Mouse (Mus musculus) Patski (cell line): ENCODE measurements at regions not wholly inside any gene's neighbourhood (a gene's known extent, or its start where the extent isn't known, plus 50 kb on each side); places are given as distances from the start of the nearest gene placed in this dataset.

Source experiments
- ATAC-seq: fragments of 100-300 bp; one replicate; pipeline ENCODE4 v1.8.0; 2021
- CTCF ChIA-PET: fragments of 350-600 bp; sonication (Branson Sonifier 250); formaldehyde crosslinking; loops from one replicate; lab custom pipeline; 2022; ENCODE audit warnings: inconsistent platforms; lab: Charles Lee
- POLR2A ChIA-PET: fragments of 350-600 bp; sonication (Branson Sonifier 250); formaldehyde crosslinking; loops from one replicate; lab custom pipeline; 2022; ENCODE audit warnings: antibody characterized with exemption, inconsistent platforms; lab: Charles Lee
- DNase-seq: peaks from one replicate; pipeline ENCODE4 v3.0.0-alpha.2; 2011; ENCODE audit warnings: low read depth, low spot score
- H3K27me3 ChIP-seq: fragments of 371-371 bp; one replicate; pipeline ENCODE4 v1.5.1; 2021
- CTCF ChIP-seq: fragments of 100-300 bp; IDR thresholded peaks from one replicate; pipeline ENCODE4 v1.5.1; 2021
- in situ Hi-C: fragments of 300-500 bp; cut with MboI; formaldehyde crosslinking; loops from 3 replicates; pipeline ENCODE4 v1.11.1; 2018; ENCODE audit warnings: low pct_unique_long_range_greater_than_20kb, mixed read lengths

GRCm38 (mm10) chr10:99699498-99699897, 60.0 kb downstream of the Csl start:
- POLR2A ChIA-PET, result no interaction called here
- in situ Hi-C loops, result no loop called here
- CTCF ChIA-PET, result no interaction called here
- peaks cover 6% of the 10 kb centered on the region for H3K27me3 ChIP-seq
- TF ChIP-seq CTCF, result no peak
- DNase-seq (no peak), ATAC-seq (no peak)

- POLR2A ChIA-PET, result no interaction called here
- no peak for DNase-seq
- TF ChIP-seq CTCF, result no peak
- CTCF ChIA-PET, result no interaction called here
- peaks cover 6% of the 10 kb centered on the region for H3K27me3 ChIP-seq
- in situ Hi-C loops, result no loop called here
- ATAC-seq, result no peak
Measured at GRCm38 (mm10) chr10:99700052-99700777, 59.2 kb downstream of the Csl start.
